9 mouse cellular contexts compared by ENCODE assay signal in the genomic region with DNA sequence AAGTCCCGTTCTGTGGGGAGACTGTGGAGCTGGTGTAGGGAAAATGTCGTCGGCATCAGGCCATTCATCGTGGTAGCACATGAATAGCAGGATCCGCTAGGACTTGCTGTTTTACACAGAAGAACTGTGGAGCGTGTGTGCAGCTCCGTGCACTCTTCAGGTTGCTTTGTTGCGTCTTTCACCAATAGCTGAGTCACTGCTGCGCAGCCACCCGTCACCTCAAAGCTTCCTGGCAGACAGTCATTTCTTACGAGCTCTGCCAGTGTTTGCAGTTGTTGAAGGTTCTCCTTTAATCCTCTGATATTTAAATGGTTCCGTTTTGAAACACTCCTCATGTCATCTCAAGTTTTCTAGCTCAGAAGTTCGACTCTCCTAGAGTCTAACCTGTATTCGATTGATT. TPM values are rescaled to one million over a fixed set of nuclear protein-coding genes. Genes with fewer than 3 reads are reported as not detected.
"Had no signal": no experiment of that assay in that cellular context is flagged by ENCODE, and none has a peak within 500 bp of the region (broad histone marks: within the 10 kb centered on the region; RNA-seq: fewer than 3 reads in every experiment).

No protein-coding gene starts in this region.

RNA-seq across cellular contexts. Expression of a gene that starts 45.2 kb away (rescaled TPM):
- total RNA-seq: forebrain, postnatal 0 days; gastrocnemius, adult 18-20 months; gastrocnemius, adult 2 months; gastrocnemius, adult 8-10 months; gastrocnemius, postnatal 25 days; gastrocnemius, postnatal 36 days; heart, adult 18-20 months; heart, adult 2 months; heart, adult 8-10 months had no signal

RNA-seq across cellular contexts. Expression of a gene that starts 54.4 kb away (rescaled TPM):
- total RNA-seq: forebrain, postnatal 0 days had no signal
